Mouse (Mus musculus) 416B (cell line): ENCODE data around the gene Tspan3.

Source experiments
- DNase-seq: peaks from one replicate; pipeline ENCODE4 v3.0.0; 2011; ENCODE audit warnings: low read depth

Tspan3 gene

DNA sequence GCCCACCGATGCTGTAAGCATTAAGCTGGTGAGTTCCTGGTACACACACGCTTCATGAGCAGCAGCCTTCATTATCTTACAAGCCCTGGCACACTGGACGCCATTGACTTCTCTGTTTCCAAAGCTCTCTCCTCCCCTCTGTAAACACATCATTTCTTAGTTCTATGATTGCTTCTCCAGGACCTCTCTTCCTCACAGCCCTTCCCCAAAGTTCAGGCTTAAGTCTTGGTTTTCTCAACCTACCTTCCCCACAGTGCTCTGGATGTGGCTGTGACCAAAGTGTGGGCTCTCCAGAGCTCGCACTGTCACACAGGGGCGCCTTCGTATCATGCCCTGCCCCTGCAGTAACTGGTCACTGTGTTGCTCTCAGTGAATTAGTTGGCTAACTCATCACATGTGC, at the start of gene Tspan3:
Gene Tspan3, minus strand, starts transcription at position 101 of the 400 bp plus-strand sequence.
- no peak for DNase-seq

DNA sequence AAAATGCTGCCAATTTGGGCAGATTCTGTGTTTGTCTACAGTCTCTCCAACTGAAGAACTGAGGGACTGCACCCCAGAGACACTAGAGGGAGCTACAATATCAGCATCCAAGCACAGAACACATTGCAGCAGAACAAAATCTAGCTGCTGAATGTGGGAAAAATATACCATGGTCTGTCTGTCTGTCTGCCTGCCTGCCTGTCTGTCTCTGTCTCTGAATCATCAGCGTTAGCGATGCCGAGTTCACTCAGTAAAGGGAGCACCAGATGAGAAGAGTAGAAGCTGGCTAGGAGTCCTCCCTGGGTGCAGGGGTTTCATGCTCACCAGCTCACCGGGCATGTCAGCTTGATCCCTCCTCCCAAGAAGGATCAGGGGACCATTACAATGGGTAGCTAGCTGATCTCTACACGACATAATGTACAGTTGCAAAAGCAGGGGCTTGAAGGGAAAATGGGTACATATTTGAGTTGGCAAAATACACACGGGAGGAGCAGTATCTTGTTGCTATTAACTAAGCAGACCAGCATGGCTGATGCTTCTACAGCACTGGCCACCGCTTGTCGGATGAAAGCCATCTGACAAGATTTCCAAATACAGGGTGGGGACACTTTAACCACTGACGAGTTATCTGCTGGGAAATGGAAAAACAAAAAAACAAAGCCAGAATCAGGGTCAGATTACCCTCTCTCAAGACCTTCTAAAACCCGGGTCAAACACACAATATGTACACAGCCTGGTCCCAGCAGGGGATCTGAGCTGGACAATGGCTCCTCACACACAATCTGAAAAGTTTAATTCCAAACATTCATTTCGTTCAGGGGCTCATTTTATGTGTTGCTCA, 48.4 kb upstream of the Tspan3 start:
- peak; percentile 83 for DNase-seq

- peak; percentile 38 for DNase-seq
These were observed 43.5 kb upstream of the Tspan3 start for GRCm38 (mm10) chr9:56208817-56209216.

GRCm38 (mm10) chr9:56207516-56207915, 42.2 kb upstream of the Tspan3 start:
- DNase-seq, result peak; percentile 49

DNA sequence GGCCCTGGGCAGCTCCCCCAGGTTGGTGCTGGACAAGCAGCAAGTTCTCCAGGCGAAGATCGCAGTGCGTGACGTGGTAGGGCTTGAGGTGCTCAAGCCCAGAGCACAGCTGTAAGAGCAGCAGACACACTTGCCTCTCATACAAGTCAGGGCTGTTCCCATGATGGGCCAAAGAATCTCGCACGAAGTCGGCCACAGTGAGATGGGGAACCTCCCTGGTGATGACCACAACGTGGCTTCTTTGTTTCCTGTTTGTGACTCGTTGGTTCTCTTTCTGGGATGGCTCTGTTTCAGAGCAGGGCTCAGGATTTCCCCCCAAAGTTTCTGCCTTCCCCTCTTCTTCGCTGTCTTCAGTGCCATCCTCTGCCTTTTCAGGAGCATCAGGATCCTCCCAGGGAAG, 41.8 kb upstream of the Tspan3 start:
- DNase-seq, result peak; percentile 61

- peak; percentile 77 for DNase-seq
These were observed 40.1 kb upstream of the Tspan3 start for GRCm38 (mm10) chr9:56205336-56205735.

DNA sequence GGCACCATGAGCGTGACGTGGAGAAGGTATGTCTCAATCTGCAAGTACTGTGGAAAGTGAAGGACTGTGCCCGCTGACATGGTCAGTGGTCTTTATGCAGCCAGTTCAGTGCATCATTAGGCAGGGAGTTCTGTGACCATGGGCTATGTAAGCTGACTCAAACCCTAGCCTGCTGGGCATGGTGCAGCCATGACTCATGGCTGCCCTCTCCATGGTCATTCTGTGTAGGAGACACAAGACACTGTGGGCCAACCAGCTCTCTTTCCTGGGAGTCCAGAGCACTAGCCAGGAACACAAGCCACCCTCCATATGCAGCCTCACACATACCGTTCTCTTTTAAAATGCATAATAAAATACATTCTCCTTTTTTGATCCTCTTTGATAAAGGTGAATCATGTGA, 39.0 kb upstream of the Tspan3 start:
- no peak for DNase-seq

- DNase-seq, result peak; percentile 91
These were observed 35.5 kb upstream of the Tspan3 start for GRCm38 (mm10) chr9:56200645-56201314.

DNA sequence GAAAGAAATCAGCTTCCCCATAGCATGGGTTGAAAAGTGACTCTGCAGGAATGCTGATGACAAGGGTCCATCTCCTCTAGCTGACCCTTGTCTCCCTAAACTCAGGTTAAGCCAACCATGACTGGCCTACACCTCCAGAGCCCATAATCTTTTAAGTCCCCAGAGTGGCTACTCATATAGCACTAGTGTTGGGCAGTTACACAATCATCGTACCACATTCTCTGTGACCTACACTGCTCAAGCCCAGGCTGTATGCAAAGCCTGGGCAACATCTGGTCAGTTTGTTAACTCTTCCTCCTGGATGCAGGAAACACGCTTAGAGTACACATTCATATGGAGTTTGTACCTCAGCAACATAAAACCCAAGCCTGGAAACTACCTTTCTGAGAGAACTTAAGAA, 34.9 kb upstream of the Tspan3 start:
- DNase-seq, result peak; percentile 64

- DNase-seq, result peak; percentile 86
These were observed 31.6 kb upstream of the Tspan3 start for GRCm38 (mm10) chr9:56196921-56197320.

DNA sequence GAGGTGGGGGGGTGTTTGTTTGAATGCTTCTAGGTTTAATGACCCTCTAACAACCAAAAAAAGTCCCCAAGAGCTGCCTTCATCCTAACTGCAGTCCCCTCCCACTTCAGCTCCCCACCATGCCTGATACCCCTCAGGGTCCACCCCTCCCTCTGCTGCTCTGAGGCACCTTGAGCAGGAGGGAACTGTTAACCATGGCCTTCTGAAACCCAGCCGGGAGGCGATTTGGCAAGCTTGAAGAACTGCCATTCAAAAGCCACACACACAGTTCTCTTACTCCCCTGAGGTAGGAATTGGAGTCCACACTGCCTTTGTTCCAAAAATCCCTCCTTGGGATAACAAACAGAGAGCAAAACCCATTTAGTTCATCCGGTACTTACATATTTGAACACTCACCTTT, 29.9 kb upstream of the Tspan3 start:
- no peak for DNase-seq

DNA sequence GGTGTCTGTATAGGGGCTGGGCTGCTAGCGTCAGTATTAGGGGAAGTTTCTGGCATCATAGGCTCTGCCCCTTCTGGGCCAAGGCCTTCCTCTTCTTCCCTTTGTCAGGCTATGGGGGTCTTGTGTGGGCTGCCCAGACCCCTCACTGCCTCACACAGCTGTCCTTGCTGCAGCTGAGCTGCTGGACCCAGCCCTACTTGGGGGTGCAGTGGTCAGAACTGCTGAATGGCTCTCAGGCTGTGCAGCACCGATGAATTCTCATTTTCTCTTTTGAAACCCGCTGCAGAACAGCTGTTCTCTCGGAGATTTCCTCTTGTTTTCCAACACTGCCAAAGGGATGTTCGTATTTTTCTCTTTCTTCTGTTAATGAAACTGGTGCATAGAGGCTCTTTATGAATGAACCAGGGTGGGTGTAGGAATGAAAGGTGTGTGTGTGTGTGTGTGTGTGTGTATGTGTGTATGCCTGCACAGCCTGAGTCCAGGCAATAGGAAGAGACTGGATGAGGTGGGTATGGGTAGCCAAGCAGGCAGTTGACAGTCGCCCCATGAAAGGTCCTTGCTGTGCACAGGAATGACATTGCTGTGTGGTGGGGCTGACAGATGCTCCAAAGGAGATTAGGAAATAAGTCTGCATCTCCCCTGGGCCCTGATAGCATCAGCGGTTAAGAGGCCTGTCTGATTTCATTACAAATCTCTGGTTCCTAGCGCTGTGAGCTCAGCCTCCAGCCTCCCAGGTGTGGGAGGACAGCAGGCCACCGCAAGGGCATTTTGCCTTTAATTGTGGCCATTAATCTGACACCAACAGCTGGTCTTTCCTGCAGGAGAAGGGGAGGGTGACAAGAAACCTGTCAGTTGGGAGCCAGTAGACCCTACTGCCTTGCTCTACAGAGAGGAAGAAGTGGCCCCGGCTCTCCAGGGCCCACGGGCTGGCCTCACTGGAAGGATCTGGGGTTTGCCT, 26.5 kb upstream of the Tspan3 start:
- peak; percentile 34 for DNase-seq

- DNase-seq, result no peak
These were observed 15.0 kb upstream of the Tspan3 start for GRCm38 (mm10) chr9:56180118-56180781.

DNA sequence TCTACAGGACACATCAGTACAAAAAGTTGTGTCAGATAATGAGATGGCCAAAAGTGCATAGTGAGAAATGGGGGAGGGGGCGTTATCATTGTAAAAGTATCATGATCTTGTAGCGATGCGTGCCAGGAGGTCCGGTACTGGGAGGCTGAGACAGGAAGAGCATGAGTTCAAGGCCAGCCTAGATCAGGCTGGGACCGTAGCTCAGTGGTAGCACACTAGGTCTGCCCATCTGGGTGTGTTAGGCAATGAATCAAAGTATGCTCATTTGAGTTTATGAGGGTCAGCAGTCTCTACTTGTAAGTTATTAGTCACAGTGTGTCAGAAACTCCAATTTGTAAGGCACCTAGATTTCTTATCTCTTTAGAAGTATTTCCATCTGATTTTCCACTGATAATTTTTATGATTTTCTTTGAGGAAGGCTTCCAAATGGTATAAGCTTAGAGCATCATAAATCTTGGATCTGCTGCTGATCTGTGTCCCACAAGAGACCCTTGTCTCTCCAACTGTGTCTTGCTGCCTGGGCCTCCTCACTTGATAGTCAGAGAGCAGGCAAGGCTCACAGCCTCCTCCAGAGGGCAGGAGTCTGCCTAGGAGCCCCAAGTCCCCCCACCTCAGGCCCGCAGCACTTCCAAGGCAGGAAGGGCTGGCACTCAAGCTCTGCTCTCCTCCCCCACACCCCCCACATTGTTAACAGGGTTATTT, 14.3 kb upstream of the Tspan3 start:
- DNase-seq, result peak; percentile 58

- no peak for DNase-seq
These were observed 12.1 kb upstream of the Tspan3 start for GRCm38 (mm10) chr9:56177354-56177753.

GRCm38 (mm10) chr9:56175316-56175715, 10.0 kb upstream of the Tspan3 start:
- DNase-seq, result no peak

DNA sequence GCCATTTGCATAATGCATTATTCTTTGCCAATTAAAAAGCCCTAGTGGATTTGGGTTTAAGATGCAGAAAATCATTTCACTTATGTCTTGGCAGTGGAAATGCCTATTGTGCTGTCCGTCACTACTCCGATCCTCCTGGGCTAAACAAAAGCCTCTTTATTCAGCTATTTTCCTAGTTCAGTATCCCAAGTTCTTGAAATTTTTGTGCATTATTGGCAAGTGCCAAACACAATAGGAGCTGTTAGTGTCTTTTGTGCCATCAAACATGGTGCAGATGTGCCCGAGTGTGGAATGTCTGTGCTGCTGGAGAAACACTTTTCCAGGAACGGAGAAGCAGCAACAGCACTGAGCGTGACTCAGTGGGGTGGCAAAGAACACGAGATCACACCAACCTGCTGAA, 2.4 kb upstream of the Tspan3 start:
- no peak for DNase-seq

GRCm38 (mm10) chr9:56166161-56166560, 884 bp upstream of the Tspan3 start:
- DNase-seq, result no peak

DNA sequence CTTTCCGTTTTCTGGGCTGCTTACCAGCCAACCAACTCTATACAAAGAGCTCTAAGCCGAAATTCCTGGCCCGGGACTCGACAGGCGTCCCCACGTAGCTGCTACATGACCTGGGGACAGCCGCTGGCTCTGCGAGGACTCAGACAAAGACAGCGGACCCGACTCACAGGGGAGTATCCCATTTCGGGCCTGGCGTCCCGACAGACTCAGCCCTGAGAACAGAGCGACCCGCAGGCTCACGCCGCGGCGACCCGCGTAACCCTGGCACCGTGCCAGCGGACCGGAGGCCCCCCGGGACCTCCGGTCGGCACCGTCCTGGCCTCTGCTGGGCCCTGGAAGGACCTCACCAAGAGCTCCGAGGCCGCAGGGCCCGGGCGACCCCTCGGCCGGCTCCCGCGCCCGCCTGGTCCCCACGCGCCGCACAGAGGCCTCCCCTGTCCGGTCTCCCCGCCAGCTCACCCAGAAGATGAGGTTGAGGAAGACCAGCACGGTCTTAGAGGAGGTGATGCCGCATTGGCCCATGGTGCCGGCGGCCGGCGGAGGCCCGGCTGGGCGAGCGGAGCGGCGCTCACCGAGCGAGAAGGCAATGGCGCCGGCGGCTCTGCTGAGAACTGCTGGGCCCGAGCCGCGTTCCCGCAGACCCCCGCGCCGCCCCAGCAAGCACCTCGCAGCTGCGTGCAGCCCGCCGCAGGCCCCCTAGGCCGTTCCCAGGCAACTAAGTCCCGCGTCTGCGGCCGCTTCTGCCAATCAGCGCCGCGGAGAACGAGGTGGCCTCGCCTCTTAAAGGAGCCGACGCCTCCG, 4.7 kb downstream of the Tspan3 start:
- peak; percentile 81 for DNase-seq

DNA sequence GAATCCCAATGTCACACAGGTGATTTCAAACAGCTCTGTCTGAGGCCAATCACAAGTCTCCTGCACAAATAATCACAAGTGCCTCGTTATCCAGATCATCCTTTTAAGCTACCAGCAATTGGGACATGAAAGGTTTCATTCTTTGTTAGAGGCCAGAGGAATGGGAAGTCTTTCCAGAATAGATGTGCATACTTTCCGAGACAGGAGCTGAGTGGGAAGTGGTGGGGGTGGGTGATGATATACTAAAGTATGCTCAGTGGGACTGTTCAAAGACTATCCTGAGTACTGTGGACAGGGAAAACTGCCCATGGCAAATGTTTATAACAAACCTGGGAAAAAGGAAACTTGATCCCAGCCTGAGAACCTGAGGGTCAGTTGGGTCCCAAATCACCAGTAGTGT, 5.8 kb downstream of the Tspan3 start:
- no peak for DNase-seq
